Mouse (Mus musculus): ENCODE measurements around the gene Drosha. TPM values are rescaled to one million over a fixed set of nuclear protein-coding genes. Genes with fewer than 3 reads are reported as not detected.

The Drosha gene
- polyA plus RNA-seq, 1 experiment from 2014 or later: 57.5 TPM

DNA sequence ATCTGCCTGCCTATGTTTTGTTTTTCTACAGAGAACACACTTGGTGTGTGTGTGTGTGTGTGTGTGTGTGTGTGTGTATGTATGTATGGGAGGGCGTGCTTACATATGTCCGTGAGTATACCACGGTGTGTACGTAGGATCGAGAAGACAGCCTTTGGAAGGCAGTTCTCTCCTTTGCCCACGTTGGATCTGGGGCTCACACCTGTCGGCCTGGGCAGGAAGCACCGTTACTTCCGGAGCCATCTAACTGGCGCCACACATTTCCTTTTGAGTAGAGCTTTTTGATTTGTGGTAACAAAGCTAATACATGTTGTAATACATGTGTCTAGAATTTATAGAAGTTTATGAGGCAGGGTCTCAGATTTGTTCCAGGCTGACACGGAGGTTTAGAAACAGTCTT, 16.1 kb downstream of the Drosha start:
- H3K9ac ChIP-seq: no peak overlapping the region
- H3K36me3 ChIP-seq (replicated peaks): peaks cover 66% of the 10 kb centered on the region
- 96% methylated on average over 11 of the region's 11 CpGs for WGBS
- no peaks in the 10 kb centered on the region for H3K9me3 ChIP-seq
- no peak overlapping the region for H3K27ac ChIP-seq
- H3K4me3 ChIP-seq: no peak overlapping the region
- H3K4me1 ChIP-seq: no peaks in the 10 kb centered on the region
- no peaks in the 10 kb centered on the region for H3K27me3 ChIP-seq (replicated peaks)
- H3K4me2 ChIP-seq: no peak overlapping the region
- no peak for ATAC-seq (replicated peaks)

DNA sequence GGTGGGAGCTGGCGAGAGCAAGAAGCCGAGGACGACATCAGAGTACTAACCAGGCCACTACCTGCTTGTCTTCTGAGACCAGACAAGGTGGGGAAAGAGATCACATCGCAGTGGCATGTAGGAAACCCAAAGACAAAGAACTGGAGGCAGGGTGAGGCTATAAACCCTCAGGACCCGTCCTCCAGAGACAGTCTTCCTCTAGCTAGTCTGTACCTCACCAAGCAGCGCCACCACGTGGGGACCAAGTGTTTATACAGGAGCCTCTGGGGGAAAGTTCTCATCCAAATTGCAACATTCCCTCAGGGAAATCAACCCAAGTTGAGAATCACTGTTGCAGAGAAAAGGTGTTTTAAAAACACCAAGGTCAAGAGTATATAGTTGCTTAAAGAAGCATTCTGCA, 18.2 kb downstream of the Drosha start:
- ATAC-seq (replicated peaks): no peak
- Histone ChIP-seq H3K36me3 (replicated peaks) (peaks cover 62% of the 10 kb centered on the region), H3K4me1 (no peaks in the 10 kb centered on the region), H3K9ac (no peak overlapping the region), H3K4me2 (no peak overlapping the region), H3K9me3 (no peaks in the 10 kb centered on the region), H3K4me3 (no peak overlapping the region), H3K27me3 (replicated peaks) (no peaks in the 10 kb centered on the region), H3K27ac (no peak overlapping the region)
- WGBS: 85% methylated on average over 7 of the region's 7 CpGs

DNA sequence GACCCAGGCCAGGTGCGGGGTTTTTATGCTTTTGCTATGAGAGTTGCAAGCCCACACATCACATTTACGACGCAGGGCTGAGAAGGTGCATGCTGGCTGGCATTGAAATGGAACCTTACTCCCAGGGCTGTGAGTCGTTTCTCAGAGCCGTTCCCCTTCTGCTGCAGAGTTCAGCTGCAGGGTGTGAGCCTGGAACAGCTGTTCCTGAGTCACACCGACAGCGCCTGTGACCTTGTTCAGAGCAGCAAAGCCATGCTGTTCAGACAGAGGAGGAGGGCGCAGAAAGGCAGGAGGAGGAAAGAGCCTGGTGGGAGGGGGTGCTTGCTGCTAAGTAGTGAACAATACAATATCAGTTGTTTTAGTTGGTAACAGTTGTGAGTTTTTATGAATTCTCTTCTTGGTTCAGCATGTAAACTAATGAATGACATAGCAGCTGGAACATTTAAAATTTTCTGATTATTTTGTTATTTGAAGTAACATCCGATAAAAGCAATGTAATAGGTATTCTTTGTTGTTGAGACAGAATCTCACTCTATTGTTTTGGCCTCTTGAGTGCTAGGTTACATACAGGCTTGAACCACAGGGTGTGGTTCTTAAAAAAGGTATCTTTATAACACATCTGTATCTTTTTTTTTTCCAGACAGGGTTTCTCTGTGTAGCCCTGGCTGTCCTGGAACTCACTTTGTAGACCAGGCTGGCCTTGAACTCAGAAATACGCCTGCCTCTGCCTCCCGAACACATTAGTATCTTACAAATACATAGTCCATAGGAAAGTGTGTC, 23.8 kb downstream of the Drosha start:
- no peak for ATAC-seq (replicated peaks)
- WGBS: 89% methylated on average over 11 of the region's 11 CpGs
- no peak overlapping the region for H3K9ac ChIP-seq
- no peaks in the 10 kb centered on the region for H3K9me3 ChIP-seq
- H3K4me2 ChIP-seq: no peak overlapping the region
- no peak overlapping the region for H3K27ac ChIP-seq
- H3K4me3 ChIP-seq: no peak overlapping the region
- H3K36me3 ChIP-seq (replicated peaks): peaks cover 57% of the 10 kb centered on the region
- H3K4me1 ChIP-seq: no peaks in the 10 kb centered on the region
- H3K27me3 ChIP-seq (replicated peaks): no peaks in the 10 kb centered on the region

DNA sequence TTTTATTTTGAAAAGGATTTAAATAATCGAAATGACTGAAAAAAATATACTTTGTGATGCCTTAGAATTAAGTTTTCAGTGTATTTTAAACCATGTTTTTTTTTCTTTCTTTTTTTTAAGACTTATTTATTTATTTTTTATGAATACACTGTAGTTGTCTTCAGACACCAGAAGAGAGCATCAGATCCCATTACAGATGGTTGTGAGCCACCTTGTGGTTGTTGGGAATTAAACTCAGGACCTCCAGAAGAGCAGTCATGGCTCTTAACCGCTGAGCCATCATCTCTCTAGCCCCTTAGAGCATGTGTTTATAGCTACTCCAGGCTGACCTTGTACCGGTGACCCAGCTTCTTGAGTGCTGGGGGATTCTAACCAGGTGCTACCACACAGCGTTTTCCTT, 24.8 kb downstream of the Drosha start:
- no peak overlapping the region for H3K9ac ChIP-seq
- H3K4me3 ChIP-seq: no peak overlapping the region
- no peaks in the 10 kb centered on the region for H3K9me3 ChIP-seq
- H3K4me1 ChIP-seq: no peaks in the 10 kb centered on the region
- ATAC-seq (replicated peaks): no peak
- no peak overlapping the region for H3K27ac ChIP-seq
- no peaks in the 10 kb centered on the region for H3K27me3 ChIP-seq (replicated peaks)
- H3K4me2 ChIP-seq: no peak overlapping the region
- H3K36me3 ChIP-seq (replicated peaks): peaks cover 60% of the 10 kb centered on the region
- 86% methylated on average over 4 of the region's 4 CpGs for WGBS

DNA sequence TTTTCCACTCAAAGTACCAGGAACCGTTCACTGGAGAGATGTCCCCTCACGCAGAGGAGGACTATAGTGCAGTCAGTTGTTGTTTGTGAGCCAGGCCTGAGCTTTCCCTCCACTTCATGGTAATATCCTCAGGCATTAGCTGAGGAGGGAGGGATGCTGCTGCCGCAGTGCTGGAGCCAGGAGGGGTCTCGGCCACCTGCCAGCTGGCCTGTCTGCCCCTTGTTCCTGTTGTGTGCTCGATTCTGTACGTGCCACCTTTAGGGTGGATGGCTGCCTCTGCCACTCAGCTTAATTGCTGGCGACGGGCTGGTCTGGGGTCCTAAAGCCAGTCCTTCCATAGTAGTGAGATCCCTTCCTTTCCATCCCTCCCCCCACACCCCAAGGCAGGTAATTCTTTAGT, 28.9 kb downstream of the Drosha start:
- Histone ChIP-seq H3K36me3 (replicated peaks) (peaks cover 66% of the 10 kb centered on the region), H3K9ac (no peak overlapping the region), H3K27me3 (replicated peaks) (no peaks in the 10 kb centered on the region), H3K4me1 (no peaks in the 10 kb centered on the region), H3K9me3 (no peaks in the 10 kb centered on the region), H3K27ac (no peak overlapping the region), H3K4me2 (no peak overlapping the region), H3K4me3 (no peak overlapping the region)
- no peak for ATAC-seq (replicated peaks)
- 94% methylated on average over 8 of the region's 8 CpGs for WGBS

DNA sequence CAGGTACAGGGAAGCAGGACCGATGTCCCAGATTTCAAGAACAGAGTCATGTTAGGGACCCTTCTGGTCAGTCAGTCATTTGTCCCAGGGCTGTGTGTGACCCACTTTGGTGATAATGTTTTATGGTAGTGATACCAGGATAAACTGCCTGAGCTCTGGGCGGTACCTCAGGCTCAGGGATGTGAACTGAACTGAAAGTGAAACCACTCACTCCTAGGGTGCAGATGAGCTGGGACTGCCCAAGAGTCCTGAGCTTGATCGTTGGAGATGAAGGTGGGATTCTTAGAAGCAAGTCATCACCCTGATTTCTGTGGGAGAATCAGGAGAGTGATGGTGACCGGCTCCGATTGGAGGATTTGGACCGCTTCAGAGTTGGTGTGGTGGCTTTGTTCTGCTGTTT, 32.2 kb downstream of the Drosha start:
- peaks cover 66% of the 10 kb centered on the region for H3K36me3 ChIP-seq (replicated peaks)

DNA sequence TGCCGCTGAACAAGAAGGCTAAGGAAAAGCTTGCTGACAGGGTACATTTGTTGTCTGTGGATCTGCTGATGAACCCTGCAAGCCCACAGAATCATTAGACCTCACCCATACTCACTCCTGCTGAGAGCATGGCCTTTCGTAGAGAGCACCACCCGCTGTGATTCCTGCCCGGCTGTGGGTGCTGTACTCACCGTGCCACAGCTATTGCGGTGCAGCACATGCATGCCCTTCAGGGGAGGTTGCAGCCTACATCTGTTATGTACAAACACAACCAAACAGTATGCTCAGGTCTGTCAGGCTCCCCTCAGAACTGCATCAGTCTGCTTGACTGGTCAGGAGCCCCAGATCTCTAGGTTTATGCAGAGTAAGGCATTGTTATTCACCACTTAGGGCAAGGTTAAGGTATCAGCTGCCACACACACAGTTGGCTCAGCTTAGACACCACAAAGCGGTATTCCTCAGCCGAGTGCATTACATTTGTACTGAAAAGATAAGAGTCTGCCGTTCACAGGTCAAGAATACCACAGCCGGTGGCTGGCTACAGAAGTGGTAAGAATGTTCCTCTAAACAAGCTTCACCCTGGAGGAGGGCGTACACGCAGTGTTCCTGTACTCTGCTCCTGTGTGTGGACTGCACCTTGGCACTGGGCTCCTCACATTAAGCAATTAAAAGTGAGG, 33.4 kb downstream of the Drosha start:
- WGBS: 91% methylated on average over 12 of the region's 12 CpGs
- no peak for ATAC-seq (replicated peaks)
- Histone ChIP-seq H3K4me3 (no peak overlapping the region), H3K4me2 (no peak overlapping the region), H3K27ac (no peak overlapping the region), H3K9me3 (no peaks in the 10 kb centered on the region), H3K4me1 (no peaks in the 10 kb centered on the region), H3K27me3 (replicated peaks) (no peaks in the 10 kb centered on the region), H3K36me3 (replicated peaks) (peaks cover 57% of the 10 kb centered on the region), H3K9ac (no peak overlapping the region)

More for the DNA sequence above, 32.2 kb downstream of the Drosha start:
- Histone ChIP-seq H3K9ac (no peak overlapping the region), H3K4me2 (no peak overlapping the region), H3K9me3 (no peaks in the 10 kb centered on the region), H3K27ac (no peak overlapping the region), H3K4me3 (no peak overlapping the region), H3K27me3 (replicated peaks) (no peaks in the 10 kb centered on the region), H3K4me1 (no peaks in the 10 kb centered on the region)
- no peak for ATAC-seq (replicated peaks)
- WGBS: 97% methylated on average over 6 of the region's 6 CpGs

DNA sequence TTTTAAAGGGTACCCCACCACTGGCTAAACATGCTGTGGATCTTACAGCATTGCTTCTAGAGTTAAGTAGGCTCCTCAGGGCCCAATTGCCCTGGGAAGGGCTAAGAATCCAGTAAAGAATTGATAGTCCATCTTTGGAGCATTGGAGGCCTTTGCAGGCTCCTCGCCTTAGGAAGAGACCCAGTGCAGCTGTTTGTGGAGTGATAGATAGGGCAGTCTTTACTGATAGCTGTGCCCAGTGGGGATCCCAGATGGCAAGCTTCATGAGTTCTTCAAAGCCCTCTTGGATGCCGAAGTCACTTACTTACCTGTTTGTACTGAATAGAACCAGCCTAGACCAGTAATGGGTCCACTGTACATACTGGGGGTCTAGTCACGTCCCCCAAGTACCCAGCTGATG, 34.0 kb downstream of the Drosha start:
- Histone ChIP-seq H3K4me1 (no peaks in the 10 kb centered on the region), H3K27ac (no peak overlapping the region), H3K9ac (no peak overlapping the region), H3K4me3 (no peak overlapping the region), H3K9me3 (no peaks in the 10 kb centered on the region), H3K4me2 (no peak overlapping the region), H3K36me3 (replicated peaks) (peaks cover 54% of the 10 kb centered on the region), H3K27me3 (replicated peaks) (no peaks in the 10 kb centered on the region)
- ATAC-seq (replicated peaks): no peak
- 97% methylated on average over 3 of the region's 3 CpGs for WGBS

DNA sequence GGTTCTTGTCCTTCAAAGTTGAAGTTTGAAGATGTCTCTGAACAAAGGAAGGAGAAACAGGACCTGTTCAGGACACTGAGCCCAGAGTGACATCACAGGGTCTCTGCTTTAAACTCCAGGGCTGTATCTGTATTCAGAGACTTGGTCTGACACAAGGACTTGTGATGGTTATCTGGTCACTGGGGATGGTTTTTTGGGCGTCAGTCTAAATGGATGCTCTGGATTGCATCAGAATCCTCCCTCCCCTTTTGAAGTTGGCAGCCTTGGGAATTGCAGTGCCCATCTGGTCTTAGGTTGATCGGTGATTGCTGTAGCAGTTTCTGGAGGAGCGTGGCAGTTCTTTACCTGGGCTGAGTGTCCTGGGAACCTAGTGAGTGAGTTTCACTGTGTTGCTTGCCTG, 37.4 kb downstream of the Drosha start:
- 92% methylated on average over 3 of the region's 3 CpGs for WGBS
- H3K36me3 ChIP-seq (replicated peaks): peaks cover 27% of the 10 kb centered on the region; the same call in 1 of the 2 replicates
- H3K27me3 ChIP-seq (replicated peaks): no peaks in the 10 kb centered on the region
- H3K4me1 ChIP-seq: no peaks in the 10 kb centered on the region
- ATAC-seq (replicated peaks): no peak
- H3K9me3 ChIP-seq: no peaks in the 10 kb centered on the region
- H3K4me2 ChIP-seq: no peak overlapping the region
- H3K9ac ChIP-seq: no peak overlapping the region
- H3K4me3 ChIP-seq: no peak overlapping the region
- no peak overlapping the region for H3K27ac ChIP-seq

DNA sequence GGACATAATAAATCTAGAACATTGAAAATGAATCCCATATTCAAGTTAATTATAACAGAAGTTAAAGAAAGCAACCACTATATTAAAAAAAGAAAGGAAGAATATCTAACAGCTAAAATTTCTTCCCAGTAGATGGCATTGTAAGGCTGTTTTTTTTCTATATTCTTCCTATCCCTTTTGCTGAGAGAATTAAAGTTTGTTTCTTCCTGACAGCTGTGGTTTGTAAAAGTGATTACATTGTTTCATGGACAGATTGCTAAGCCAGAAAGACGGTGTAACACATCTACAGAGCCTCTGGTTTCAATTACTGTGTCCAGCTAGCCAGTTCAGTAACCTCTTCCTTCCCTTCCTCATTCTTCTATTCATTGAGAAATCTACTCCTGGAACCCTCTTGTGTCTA, 39.1 kb downstream of the Drosha start:
- H3K36me3 ChIP-seq (replicated peaks): peaks cover 26% of the 10 kb centered on the region
- no peaks in the 10 kb centered on the region for H3K27me3 ChIP-seq (replicated peaks)
- no peaks in the 10 kb centered on the region for H3K9me3 ChIP-seq
- 82% methylated on average over 1 of the region's 1 CpGs for WGBS
- no peak overlapping the region for H3K4me2 ChIP-seq
- no peak overlapping the region for H3K27ac ChIP-seq
- no peaks in the 10 kb centered on the region for H3K4me1 ChIP-seq
- ATAC-seq (replicated peaks): no peak
- no peak overlapping the region for H3K4me3 ChIP-seq
- no peak overlapping the region for H3K9ac ChIP-seq

DNA sequence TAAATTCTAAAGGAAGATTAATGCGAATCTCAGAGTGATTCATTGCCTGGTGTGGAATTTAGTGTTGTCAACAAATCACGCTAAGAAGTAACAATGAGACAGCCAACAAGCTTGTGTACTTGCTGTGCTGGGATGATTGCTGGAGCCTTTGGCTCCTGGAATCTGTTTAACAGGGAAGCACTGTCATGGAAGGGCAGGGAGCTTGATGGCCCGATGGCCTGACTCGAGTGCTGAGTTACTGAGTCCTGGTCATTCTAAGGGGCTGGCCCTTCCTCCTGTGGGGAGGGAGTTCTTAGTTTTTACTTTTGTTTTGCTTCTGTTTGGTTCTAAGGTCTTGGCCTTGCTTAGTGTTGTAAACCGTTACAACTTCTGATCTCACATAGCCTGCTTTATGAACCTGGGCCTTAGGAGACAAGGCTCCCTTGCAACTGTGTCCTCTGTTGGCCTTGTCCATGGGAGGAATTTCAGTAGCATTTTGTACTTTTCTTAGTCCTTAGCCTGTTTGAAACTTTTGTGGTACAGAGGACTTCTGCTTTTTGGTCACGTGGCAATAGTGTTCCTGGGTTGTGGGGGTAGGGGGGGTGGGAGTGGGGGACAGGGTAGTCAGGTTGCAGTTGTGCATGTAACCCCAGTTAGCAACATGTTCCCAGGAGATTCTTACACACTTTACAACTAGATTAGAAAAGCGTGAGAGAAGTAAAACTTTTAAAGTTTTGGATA, 41.1 kb downstream of the Drosha start:
- no peak for ATAC-seq (replicated peaks)
- Histone ChIP-seq H3K9ac (no peak overlapping the region), H3K4me1 (no peaks in the 10 kb centered on the region), H3K4me2 (no peak overlapping the region), H3K27ac (no peak overlapping the region), H3K9me3 (no peaks in the 10 kb centered on the region), H3K4me3 (no peak overlapping the region), H3K36me3 (replicated peaks) (peaks cover 16% of the 10 kb centered on the region), H3K27me3 (replicated peaks) (no peaks in the 10 kb centered on the region)
- WGBS: 84% methylated on average over 7 of the region's 7 CpGs

DNA sequence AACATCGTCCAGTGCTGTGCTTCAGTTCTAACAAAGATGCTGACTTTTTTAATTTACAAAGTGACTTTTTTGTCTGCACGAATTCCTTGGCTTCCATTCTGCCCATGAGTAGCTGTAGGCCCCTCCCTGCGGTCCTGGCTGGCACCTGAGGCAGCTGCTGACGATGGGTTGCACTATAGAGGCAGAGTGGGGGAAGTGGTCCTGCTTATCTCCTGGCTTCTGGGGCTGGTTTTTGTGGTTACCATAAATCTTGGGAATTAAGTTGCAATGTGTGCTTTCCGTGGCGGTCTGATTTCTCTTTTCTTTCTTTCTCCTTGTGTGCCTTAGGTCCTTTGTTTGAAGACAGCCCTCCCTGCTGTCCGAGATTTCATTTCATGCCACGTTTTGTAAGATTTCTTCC, 42.7 kb downstream of the Drosha start:
- no peaks in the 10 kb centered on the region for H3K9me3 ChIP-seq
- H3K9ac ChIP-seq: no peak overlapping the region
- ATAC-seq (replicated peaks): no peak
- no peak overlapping the region for H3K27ac ChIP-seq
- H3K4me1 ChIP-seq: no peaks in the 10 kb centered on the region
- H3K36me3 ChIP-seq (replicated peaks): peaks cover 9% of the 10 kb centered on the region
- H3K27me3 ChIP-seq (replicated peaks): no peaks in the 10 kb centered on the region
- H3K4me2 ChIP-seq: no peak overlapping the region
- 70% methylated on average over 8 of the region's 8 CpGs for WGBS
- no peak overlapping the region for H3K4me3 ChIP-seq
